Mouse (Mus musculus) cerebellum, adult 9-10 months (tissue): ENCODE data around the gene Gm9833.

Experiments
- DNase-seq: peaks from one replicate; pipeline ENCODE4 v3.0.0; 2022

The Gm9833 gene

GRCm38 (mm10) chr3:10124071-10124470 lies 36.2 kb downstream of the Gm9833 start:
- no peak for DNase-seq

GRCm38 (mm10) chr3:10125301-10125700 lies 37.4 kb downstream of the Gm9833 start:
- DNase-seq = no peak

GRCm38 (mm10) chr3:10126036-10126435 lies 38.1 kb downstream of the Gm9833 start:
- no peak for DNase-seq

- no peak for DNase-seq
Observed at GRCm38 (mm10) chr3:10126502-10126901, 38.6 kb downstream of the Gm9833 start.

- DNase-seq = peak; percentile 35
Observed at GRCm38 (mm10) chr3:10126952-10127351, 39.0 kb downstream of the Gm9833 start.

- DNase-seq = no peak
Observed at GRCm38 (mm10) chr3:10127505-10127904, 39.6 kb downstream of the Gm9833 start.
